Mouse (Mus musculus) CH12.LX (cell line): Measurements from ENCODE around the gene Cyb5rl. TPM values are rescaled to one million over a fixed set of nuclear protein-coding genes. Genes with fewer than 3 reads are reported as not detected.

Source experiments
- DNase-seq: peaks from one replicate; pipeline ENCODE4 v3.0.0-alpha.2; 2013; ENCODE audit errors: extremely low read depth
- H3K27ac ChIP-seq: 2 replicates; pipeline ENCODE4 v1.5.1; 2012; ENCODE audit warnings: low read depth, mild to moderate bottlenecking, control low read depth, moderate library complexity; ENCODE audit not compliant: insufficient read depth
- H3K27me3 ChIP-seq: replicated peaks from 2 replicates; pipeline ENCODE3; 2012; ENCODE audit warnings: inconsistent platforms
- H3K36me3 ChIP-seq, 2 experiments: replicated peaks in 1 of 2; 2 replicates each; pipeline versions ENCODE3 to v1.6.1; 2012; ENCODE audit warnings: inconsistent platforms in 1 of 2, low read length in 1 of 2, mild to moderate bottlenecking in 1 of 2, mixed read lengths in 1 of 2, moderate library complexity in 1 of 2; ENCODE audit not compliant: control insufficient read depth in 1 of 2, insufficient read depth in 1 of 2
- H3K4me1 ChIP-seq, 2 experiments: 2 replicates each; pipeline ENCODE4 v1.6.1; 2012; ENCODE audit warnings: inconsistent platforms in 1 of 2, moderate library complexity in 1 of 2; ENCODE audit not compliant: insufficient read depth in 2 of 2, control insufficient read depth in 1 of 2
- H3K4me2 ChIP-seq: 2 replicates; pipeline ENCODE4 v1.6.1; 2012; ENCODE audit warnings: low read depth, mild to moderate bottlenecking, control low read depth; ENCODE audit not compliant: poor library complexity, insufficient read depth, severe bottlenecking
- H3K4me3 ChIP-seq, 3 experiments: fragments of 150-350 bp in 1 of 3; sonication (generic) in 1 of 3; replicated peaks in 1 of 3; 2 replicates each; pipeline versions ENCODE3 to v1.5.1; 2011 to 2012; ENCODE audit warnings: low read depth in 2 of 3, low read length in 2 of 3, mild to moderate bottlenecking in 2 of 3, moderate library complexity in 2 of 3, control low read depth in 1 of 3, improper control_type of control experiment in 1 of 3, inconsistent platforms in 1 of 3, mixed read lengths in 1 of 3; ENCODE audit not compliant: poor library complexity in 1 of 3
- H3K79me2 ChIP-seq: replicated peaks from 2 replicates; pipeline ENCODE4 v1.6.1; 2012; ENCODE audit warnings: mild to moderate bottlenecking, moderate library complexity; ENCODE audit not compliant: control insufficient read depth, poor library complexity, insufficient read depth, severe bottlenecking; ENCODE audit errors: extremely low read depth
- H3K9ac ChIP-seq: 2 replicates; pipeline ENCODE4 v1.6.1; 2012; ENCODE audit warnings: low read depth, mild to moderate bottlenecking, control low read depth, moderate library complexity; ENCODE audit not compliant: insufficient read depth
- H3K9me3 ChIP-seq: replicated peaks from 2 replicates; pipeline ENCODE3; 2012; ENCODE audit warnings: low read length, inconsistent platforms, mixed read lengths
- CHD2 ChIP-seq: IDR thresholded peaks from 2 replicates; pipeline ENCODE4 v1.6.1; 2011; ENCODE audit warnings: low read length, improper control_type of control experiment
- ELF1 ChIP-seq: IDR thresholded peaks from 2 replicates; pipeline ENCODE4 v1.6.1; 2014; ENCODE audit warnings: low read depth, mild to moderate bottlenecking, inconsistent platforms, low read length, improper control_type of control experiment
- ETS1 ChIP-seq: conservative IDR thresholded peaks from 2 replicates; pipeline ENCODE4 v1.6.1; 2012; ENCODE audit warnings: low read depth, mild to moderate bottlenecking, inconsistent platforms, low read length, improper control_type of control experiment, moderate library complexity
- GABPA ChIP-seq: IDR thresholded peaks from 2 replicates; pipeline ENCODE4 v1.6.1; 2012; ENCODE audit warnings: low read depth, low read length, improper control_type of control experiment, inconsistent platforms; ENCODE audit not compliant: insufficient replicate concordance
- HCFC1 ChIP-seq: IDR thresholded peaks from 2 replicates; pipeline ENCODE4 v1.6.1; 2012; ENCODE audit warnings: low read depth, mild to moderate bottlenecking, inconsistent platforms, low read length, improper control_type of control experiment
- MAZ ChIP-seq: IDR thresholded peaks from 2 replicates; pipeline ENCODE4 v1.6.1; 2012; ENCODE audit warnings: low read depth, mild to moderate bottlenecking, inconsistent platforms, low read length, improper control_type of control experiment, moderate library complexity
- MYC ChIP-seq: IDR thresholded peaks from 2 replicates; pipeline ENCODE4 v1.6.1; 2011; ENCODE audit warnings: low read depth, mild to moderate bottlenecking, improper control_type of control experiment, low read length
- NRF1 ChIP-seq: IDR thresholded peaks from 2 replicates; pipeline ENCODE4 v1.6.1; 2014; ENCODE audit warnings: low read depth, mild to moderate bottlenecking, inconsistent platforms, low read length, improper control_type of control experiment, moderate library complexity
- PAX5 ChIP-seq: IDR thresholded peaks from 2 replicates; pipeline ENCODE4 v1.6.1; 2012; ENCODE audit warnings: low read length, inconsistent platforms, mixed read lengths
- POLR2A ChIP-seq: IDR thresholded peaks from 2 replicates; pipeline ENCODE4 v1.6.1; 2011; ENCODE audit warnings: low read depth, mild to moderate bottlenecking, improper control_type of control experiment, low read length
- RAD21 ChIP-seq: IDR thresholded peaks from 2 replicates; pipeline ENCODE4 v1.6.1; 2011; ENCODE audit warnings: low read depth, mild to moderate bottlenecking, low read length, improper control_type of control experiment, moderate library complexity
- SIN3A ChIP-seq: IDR thresholded peaks from 2 replicates; pipeline ENCODE4 v1.6.1; 2012; ENCODE audit warnings: low read length, improper control_type of control experiment, inconsistent platforms
- TBP ChIP-seq: conservative IDR thresholded peaks from 2 replicates; pipeline ENCODE4 v1.6.1; 2011; ENCODE audit warnings: low read depth, low read length, improper control_type of control experiment
- UBTF ChIP-seq: IDR thresholded peaks from 2 replicates; pipeline ENCODE4 v1.6.1; 2012; ENCODE audit warnings: low read depth, mild to moderate bottlenecking, inconsistent platforms, low read length, improper control_type of control experiment, moderate library complexity
- USF2 ChIP-seq: conservative IDR thresholded peaks from 2 replicates; pipeline ENCODE4 v1.6.1; 2011; ENCODE audit warnings: low read depth, low read length, improper control_type of control experiment
- ZMIZ1 ChIP-seq: IDR thresholded peaks from 2 replicates; pipeline ENCODE4 v1.6.1; 2012; ENCODE audit warnings: low read depth, mild to moderate bottlenecking, inconsistent platforms, low read length, improper control_type of control experiment
- dilution Hi-C: fragments of 300-500 bp; cut with MboI; formaldehyde crosslinking; loops from 2 replicates; pipeline ENCODE4 v1.14.3; 2020; ENCODE audit warnings: low sequenced_read_pairs; ENCODE audit not compliant: extremely low pct_unique_long_range_greater_than_20kb, extremely low pct_ligation_motif_present
- in situ Hi-C: fragments of 300-500 bp; cut with MboI; formaldehyde crosslinking; loops from 3 replicates; pipeline ENCODE4 v1.14.3; 2019; ENCODE audit warnings: low sequenced_read_pairs, low pct_ligation_motif_present, low pct_unique_long_range_greater_than_20kb, mixed read lengths
- polyA plus RNA-seq: library from polyadenylated mRNA; unstranded; fragments of >175 nt; gene quantifications from 2 replicates; pipeline ENCODE4 v1.2.1, GENCODE M21; 2012; ENCODE audit warnings: low read depth; ENCODE audit not compliant: insufficient read length
- total RNA-seq, 2 experiments: library from RNA; depleted of rRNA; stranded (reverse); fragments of 300-350 nt in 1 of 2; fragments of >200 nt in 1 of 2; gene quantifications; 2 replicates each; pipeline ENCODE4 v1.2.3; 2012 to 2014

The Cyb5rl gene
- total and polyA plus RNA-seq, 3 experiments: 14.0 to 22.7 (median 19.3) TPM

GRCm38 (mm10) chr4:107045188-107045587 lies 21.6 kb upstream of the Cyb5rl start:
- Histone ChIP-seq H3K9ac (no peak overlapping the region), H3K36me3 (peaks cover 64 to 89% of the 10 kb centered on the region in 2 experiments), H3K4me3 (no peak overlapping the region), H3K9me3 (no peaks in the 10 kb centered on the region), H3K27me3 (no peaks in the 10 kb centered on the region), H3K4me2 (no peak overlapping the region), H3K4me1 (peaks cover 5 to 37% of the 10 kb centered on the region in 2 experiments), H3K27ac (no peak overlapping the region), H3K79me2 (no peaks in the 10 kb centered on the region)
- in situ Hi-C loops: no loop called here
- no peak for TF ChIP-seq MAZ
- no peak for TF ChIP-seq CHD2
- TF ChIP-seq ZMIZ1: no peak
- no peak for TF ChIP-seq POLR2A
- TF ChIP-seq TBP: no peak
- dilution Hi-C loops: no loop called here
- no peak for DNase-seq

GRCm38 (mm10) chr4:107047806-107048205 lies 19.0 kb upstream of the Cyb5rl start:
- Histone ChIP-seq H3K27me3 (no peaks in the 10 kb centered on the region), H3K27ac (no peak overlapping the region), H3K36me3 (peaks cover 44 to 71% of the 10 kb centered on the region in 2 experiments), H3K79me2 (no peaks in the 10 kb centered on the region), H3K4me1 (peaks cover 9 to 47% of the 10 kb centered on the region in 2 experiments), H3K4me2 (no peak overlapping the region), H3K4me3 (no peak overlapping the region), H3K9me3 (no peaks in the 10 kb centered on the region), H3K9ac (no peak overlapping the region)
- in situ Hi-C loops: no loop called here
- no peak for DNase-seq
- TF ChIP-seq HCFC1 (no peak), UBTF (no peak), SIN3A (no peak), GABPA (no peak), MAZ (no peak), PAX5 (no peak), ELF1 (no peak), NRF1 (no peak), RAD21 (no peak), MYC (no peak), USF2 (no peak), ETS1 (no peak)
- dilution Hi-C loops: no loop called here
